Mouse (Mus musculus) liver, embryonic 16.5 days (tissue): ENCODE data around the gene Gm20518. TPM values are rescaled to one million over a fixed set of nuclear protein-coding genes. Genes with fewer than 3 reads are reported as not detected.

Experiments
- ATAC-seq: fragments of 200-750 bp; cut with Nextera tagmentation; 2 replicates; pipeline ENCODE4 v1.8.0; 2017; ENCODE audit warnings: low read depth, mild to moderate bottlenecking, moderate number of reproducible peaks, moderate library complexity
- H3K27ac ChIP-seq: fragments of 300-500 bp; sonication (generic); 2 replicates; pipeline ENCODE4 v1.5.1; 2014; ENCODE audit warnings: mild to moderate bottlenecking, low read length
- H3K27me3 ChIP-seq: fragments of 300-500 bp; sonication (generic); 2 replicates; pipeline ENCODE4 v1.6.1; 2014; ENCODE audit warnings: low read depth, low read length, mixed read lengths; ENCODE audit not compliant: control insufficient read depth, insufficient read depth
- H3K36me3 ChIP-seq: fragments of 300-500 bp; sonication (generic); 2 replicates; pipeline ENCODE4 v1.6.1; 2014; ENCODE audit warnings: mild to moderate bottlenecking; ENCODE audit not compliant: control insufficient read depth, insufficient read depth
- H3K4me1 ChIP-seq: fragments of 300-500 bp; sonication (generic); 2 replicates; pipeline ENCODE4 v1.6.1; 2014; ENCODE audit warnings: low read depth, low read length, mixed read lengths; ENCODE audit not compliant: control insufficient read depth
- H3K4me2 ChIP-seq: fragments of 300-500 bp; sonication (generic); 2 replicates; pipeline ENCODE4 v1.6.1; 2014; ENCODE audit warnings: low read depth, low read length, mixed read lengths
- H3K4me3 ChIP-seq: fragments of 300-500 bp; sonication (generic); 2 replicates; pipeline ENCODE4 v1.5.1; 2014; ENCODE audit warnings: low read depth, mild to moderate bottlenecking, low read length
- H3K9ac ChIP-seq: fragments of 300-500 bp; sonication (generic); 2 replicates; pipeline ENCODE4 v1.6.1; 2014; ENCODE audit warnings: low read depth, low read length
- H3K9me3 ChIP-seq: fragments of 300-500 bp; sonication (generic); replicated peaks from 2 replicates; pipeline ENCODE4 v1.6.1; 2016; ENCODE audit warnings: low read length; ENCODE audit not compliant: control insufficient read depth
- WGBS: fragments of 180-500 bp; shearing (Covaris S2); extraction: QIAGEN DNeasy Blood & Tissue Kit; methylation state at CpG from one replicate; pipeline ENCODE4 v1.1.7; 2014; ENCODE audit not compliant: insufficient replicate concordance; 5-methylcytosine and 5-hydroxymethylcytosine counted together
- polyA plus RNA-seq: library from polyadenylated mRNA; unstranded; fragments of >200 nt; fragmentation: Nextera tagmentation; extraction: Ambion mirVana; gene quantifications from 2 replicates; pipeline ENCODE4 v1.2.1, GENCODE M21; 2015

Gene Gm20518
- polyA plus RNA-seq, 1 experiment from 2014 or later = 0.09 TPM

DNA sequence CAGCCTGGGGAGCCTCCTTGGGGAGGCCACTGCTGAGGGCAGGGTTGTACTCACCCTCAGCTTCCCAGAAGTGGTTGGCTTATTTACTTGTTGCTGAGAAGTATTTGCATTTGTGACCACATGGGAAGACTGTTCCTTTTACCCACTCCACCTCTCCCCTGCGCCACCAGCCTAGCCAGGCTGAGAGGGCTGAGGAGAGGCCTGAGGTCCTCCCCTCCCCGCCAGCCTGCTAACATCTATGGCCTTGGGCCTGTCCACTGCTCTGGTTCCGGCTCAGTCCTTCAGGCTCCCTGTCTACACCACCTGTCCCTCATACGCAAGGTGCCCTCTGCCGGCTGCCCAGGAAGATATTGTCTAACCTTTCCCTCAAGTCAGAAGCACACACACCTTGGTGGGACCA, 95.8 kb downstream of the Gm20518 start:
- no peak overlapping the region for H3K27ac ChIP-seq
- ATAC-seq = no peak
- no peak overlapping the region for H3K9ac ChIP-seq
- H3K27me3 ChIP-seq = peaks cover 54% of the 10 kb centered on the region
- 69% methylated on average over 5 of the region's 5 CpGs for WGBS
- H3K9me3 ChIP-seq = no peaks in the 10 kb centered on the region
- H3K4me1 ChIP-seq = peaks cover 4% of the 10 kb centered on the region; the same call in 1 of the 2 replicates
- no peak overlapping the region for H3K4me3 ChIP-seq
- no peaks in the 10 kb centered on the region for H3K36me3 ChIP-seq
- H3K4me2 ChIP-seq = no peak overlapping the region

DNA sequence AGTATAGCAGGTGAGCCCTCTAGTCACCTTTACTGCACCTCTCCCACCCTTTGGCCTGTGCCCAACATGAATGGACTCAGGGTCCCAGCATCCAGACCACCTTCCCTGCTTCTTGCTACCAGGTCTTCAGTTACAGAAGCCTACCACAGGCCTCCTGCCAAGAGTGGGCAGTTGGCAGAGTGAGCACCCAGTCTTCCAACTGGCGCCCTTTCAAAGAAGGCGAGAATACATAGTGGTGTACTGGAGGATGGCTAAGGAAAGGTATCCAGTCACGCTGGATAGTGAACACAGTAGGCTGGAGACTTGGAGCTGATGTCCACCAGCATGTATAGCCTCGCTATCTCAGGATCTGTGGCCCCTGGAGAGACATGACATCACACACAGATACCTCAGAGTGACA, 97.4 kb downstream of the Gm20518 start:
- Histone ChIP-seq H3K36me3 (no peaks in the 10 kb centered on the region), H3K4me3 (no peak overlapping the region), H3K4me2 (no peak overlapping the region), H3K27ac (no peak overlapping the region), H3K9ac (no peak overlapping the region), H3K4me1 (peaks cover 4% of the 10 kb centered on the region; the same call in 1 of the 2 replicates), H3K9me3 (no peaks in the 10 kb centered on the region), H3K27me3 (peaks cover 40% of the 10 kb centered on the region)
- ATAC-seq = no peak
- 70% methylated on average over 4 of the region's 4 CpGs for WGBS

DNA sequence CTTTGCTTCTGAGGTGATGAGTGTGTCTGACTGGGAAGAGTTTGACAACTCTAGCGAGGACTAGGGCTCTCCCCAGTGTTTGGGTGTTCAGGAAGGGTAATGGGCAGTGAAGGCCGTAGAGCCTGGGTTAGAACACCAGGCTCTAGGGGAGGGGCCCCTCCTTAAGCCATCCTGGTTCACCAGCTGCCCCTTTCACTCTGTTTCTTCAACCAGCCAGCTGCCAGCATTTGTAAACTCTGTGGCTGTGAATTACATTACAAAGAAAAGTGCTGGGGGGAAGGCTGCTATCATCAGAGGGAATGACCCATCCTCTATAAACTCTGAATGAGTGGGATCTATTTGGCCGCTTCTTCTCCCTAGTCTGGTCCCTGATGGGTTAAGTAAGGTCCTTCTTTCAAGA, 98.7 kb downstream of the Gm20518 start:
- WGBS = 58% methylated on average over 3 of the region's 3 CpGs
- Histone ChIP-seq H3K27ac (no peak overlapping the region), H3K4me2 (no peak overlapping the region)

DNA sequence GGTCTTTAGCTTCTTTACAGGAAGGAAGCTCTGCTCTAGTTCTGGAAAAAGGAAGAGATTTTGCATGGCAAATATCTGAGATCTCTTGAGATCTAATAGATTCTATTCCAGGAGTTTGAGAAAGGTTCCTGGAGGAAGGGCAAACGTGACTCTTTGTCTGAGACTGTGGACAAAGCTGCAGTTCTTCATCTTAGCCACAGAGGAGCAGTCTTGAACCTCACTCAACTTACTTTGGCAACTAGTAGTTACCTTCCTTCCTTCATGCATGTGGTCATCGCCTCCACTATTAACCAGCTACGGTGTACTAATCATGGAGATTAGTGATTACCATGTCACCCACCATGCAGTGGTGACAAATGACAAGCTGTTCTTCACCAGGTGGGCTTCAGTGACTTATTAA, 106.1 kb downstream of the Gm20518 start:
- H3K36me3 ChIP-seq = no peaks in the 10 kb centered on the region
- no peak overlapping the region for H3K9ac ChIP-seq

More for the DNA sequence above, 98.7 kb downstream of the Gm20518 start:
- H3K9me3 ChIP-seq = no peaks in the 10 kb centered on the region
- H3K27me3 ChIP-seq = peaks cover 27% of the 10 kb centered on the region
- H3K36me3 ChIP-seq = no peaks in the 10 kb centered on the region
- H3K9ac ChIP-seq = no peak overlapping the region
- ATAC-seq = no peak
- no peak overlapping the region for H3K4me3 ChIP-seq
- no peaks in the 10 kb centered on the region; the same call in 1 of the 2 replicates for H3K4me1 ChIP-seq

More for the DNA sequence above, 106.1 kb downstream of the Gm20518 start:
- 59% methylated on average over 3 of the region's 3 CpGs for WGBS
- H3K27ac ChIP-seq = no peak overlapping the region
- no peaks in the 10 kb centered on the region for H3K4me1 ChIP-seq
- no peaks in the 10 kb centered on the region for H3K9me3 ChIP-seq
- no peak overlapping the region for H3K4me3 ChIP-seq
- ATAC-seq = no peak
- no peak overlapping the region for H3K4me2 ChIP-seq
- no peaks in the 10 kb centered on the region for H3K27me3 ChIP-seq

Other genes starting within 250 kb of the Gm20518 start
- 2.2 and 2.5 TPM in 2 replicates for gene Ccdc74a, start 245.2 kb downstream of the Gm20518 start, polyA plus RNA-seq
- 16.0 and 19.2 TPM in 2 replicates for gene Med15, start 158.8 kb downstream of the Gm20518 start, polyA plus RNA-seq
- 11.2 and 12.8 TPM in 2 replicates for gene Klhl22, start 132.1 kb downstream of the Gm20518 start, polyA plus RNA-seq
- gene Scarf2, start 94.4 kb downstream of the Gm20518 start, polyA plus RNA-seq = 0.67 TPM in 2 replicates
- gene B830017H08Rik, start 58.5 kb downstream of the Gm20518 start, polyA plus RNA-seq = not detected in 2 replicates
- gene Car15, start 53.3 kb downstream of the Gm20518 start, polyA plus RNA-seq = 0.58 and 0.88 TPM in 2 replicates
- gene Tssk1, start 2.6 kb upstream of the Gm20518 start, polyA plus RNA-seq = not detected in 2 replicates
- 19.8 and 21.3 TPM in 2 replicates for gene Dgcr2, start 6.9 kb upstream of the Gm20518 start, polyA plus RNA-seq
- gene Tssk2, start 7.0 kb upstream of the Gm20518 start, polyA plus RNA-seq = not detected in 2 replicates
- 9.1 and 9.4 TPM in 2 replicates for gene Ess2, start 19.7 kb upstream of the Gm20518 start, polyA plus RNA-seq
- not detected in 2 replicates for gene Gsc2, start 23.4 kb upstream of the Gm20518 start, polyA plus RNA-seq
- gene Slc25a1, start 36.5 kb upstream of the Gm20518 start, polyA plus RNA-seq = 55.8 and 63.5 TPM in 2 replicates
- 2.3 and 2.5 TPM in 2 replicates for gene Vpreb2, start 88.8 kb upstream of the Gm20518 start, polyA plus RNA-seq
- gene Dgcr6, start 161.2 kb upstream of the Gm20518 start, polyA plus RNA-seq = 17.1 and 18.1 TPM in 2 replicates
- gene Prodh, start 198.5 kb upstream of the Gm20518 start, polyA plus RNA-seq = 2.2 and 2.3 TPM in 2 replicates
- gene Rtn4r, start 236.0 kb upstream of the Gm20518 start, polyA plus RNA-seq = 0.11 and 0.15 TPM in 2 replicates